Mouse (Mus musculus): ENCODE measurements around the gene Plod1. TPM values are rescaled to one million over a fixed set of nuclear protein-coding genes. Genes with fewer than 3 reads are reported as not detected.
A peak's percentile ranks its signal among the peaks of the same experiment; 100 is the strongest.

The Plod1 gene
- total RNA-seq, 1 experiment from 2014 or later, result 15.7 TPM

DNA sequence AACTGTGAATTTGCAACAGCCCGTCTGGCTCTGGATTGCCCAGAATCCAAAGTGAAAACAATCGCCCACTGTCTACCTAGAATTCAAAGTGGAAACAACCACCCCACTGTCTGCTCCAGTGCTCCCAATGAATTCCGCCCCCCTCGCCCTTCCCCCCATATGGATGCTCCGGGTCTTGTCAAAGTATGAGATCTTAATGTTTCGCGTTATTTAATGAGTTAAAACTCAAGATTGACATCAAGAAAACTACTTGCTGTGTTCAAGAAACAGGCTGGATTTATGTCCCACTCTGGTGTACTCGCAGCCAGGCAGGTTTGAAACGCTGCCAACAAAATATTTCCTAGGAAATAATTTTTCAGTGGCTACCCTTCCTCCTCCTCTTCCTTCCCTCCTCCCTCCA, 3.5 kb upstream of the Plod1 start:
- no peak for ATAC-seq (ENCODE audit: extremely low read depth, insufficient number of reproducible peaks, low FRiP score, poor library complexity, severe bottlenecking)

DNA sequence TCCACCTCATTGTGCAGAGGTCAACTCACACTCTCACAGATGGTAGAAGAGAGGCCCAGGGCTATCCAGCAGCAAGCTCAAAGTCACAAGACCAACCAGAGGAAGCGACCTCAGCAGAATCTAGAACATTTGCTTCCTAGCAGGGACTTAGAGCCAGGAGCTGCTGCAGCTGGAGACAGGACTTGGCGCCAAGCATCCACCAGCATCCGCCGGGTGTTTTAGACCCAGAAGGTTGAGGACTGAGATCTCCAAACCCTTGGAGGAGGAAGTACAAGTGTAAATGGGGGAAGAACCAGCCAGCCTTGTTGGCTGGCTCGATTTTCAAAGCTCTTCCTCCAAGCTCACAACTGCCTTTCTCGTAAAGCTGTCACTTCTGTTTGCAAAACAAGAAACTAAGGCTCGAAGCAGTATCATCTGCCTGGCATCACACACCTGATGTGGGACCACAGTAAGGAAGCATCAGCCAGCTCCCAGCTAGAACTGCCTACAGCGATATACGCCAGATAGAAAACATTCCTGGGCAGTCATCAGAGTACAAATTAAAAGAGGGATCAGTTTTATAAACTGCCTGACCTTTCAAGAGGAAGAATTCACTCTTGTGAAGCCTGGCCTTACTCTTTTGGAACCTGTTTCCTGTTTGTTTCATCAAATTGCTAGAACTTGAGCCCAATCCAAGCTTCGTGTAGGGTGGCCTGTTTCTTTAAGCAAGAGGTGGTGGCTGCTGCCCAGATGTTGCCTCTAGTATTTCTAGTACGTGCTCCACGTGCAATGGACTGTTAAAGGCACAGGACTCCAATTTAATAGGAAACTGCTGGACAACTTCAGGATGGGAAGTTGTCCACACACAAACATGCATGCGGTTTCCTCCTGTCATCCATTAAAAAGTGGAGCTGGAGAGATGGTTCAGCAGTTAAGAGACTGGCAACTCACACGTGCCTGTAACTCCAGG, 1.9 kb upstream of the Plod1 start:
- ATAC-seq (ENCODE audit: extremely low read depth, insufficient number of reproducible peaks, low FRiP score, poor library complexity, severe bottlenecking), result no peak

DNA sequence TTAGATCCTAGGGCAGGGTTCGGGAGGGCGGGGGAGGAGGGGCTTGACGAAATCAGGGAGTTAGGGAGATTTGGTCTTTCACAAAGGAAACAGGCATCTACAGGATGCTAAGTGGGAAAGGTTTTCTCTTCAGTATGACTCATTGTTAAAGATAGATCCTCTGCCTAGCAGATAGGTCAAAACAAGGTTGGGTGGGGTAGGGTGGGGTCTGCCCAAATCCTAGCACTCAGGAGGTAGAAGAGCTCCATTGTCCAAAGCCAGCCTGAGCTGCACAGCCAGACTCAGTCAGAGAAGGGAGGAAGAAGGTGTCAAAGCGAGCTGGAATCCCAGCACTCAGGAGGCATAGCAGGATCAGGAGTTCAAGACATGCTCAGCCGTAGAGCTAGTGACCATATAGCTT, 919 bp upstream of the Plod1 start:
- ATAC-seq (ENCODE audit: extremely low read depth, insufficient number of reproducible peaks, low FRiP score, poor library complexity, severe bottlenecking), result no peak

DNA sequence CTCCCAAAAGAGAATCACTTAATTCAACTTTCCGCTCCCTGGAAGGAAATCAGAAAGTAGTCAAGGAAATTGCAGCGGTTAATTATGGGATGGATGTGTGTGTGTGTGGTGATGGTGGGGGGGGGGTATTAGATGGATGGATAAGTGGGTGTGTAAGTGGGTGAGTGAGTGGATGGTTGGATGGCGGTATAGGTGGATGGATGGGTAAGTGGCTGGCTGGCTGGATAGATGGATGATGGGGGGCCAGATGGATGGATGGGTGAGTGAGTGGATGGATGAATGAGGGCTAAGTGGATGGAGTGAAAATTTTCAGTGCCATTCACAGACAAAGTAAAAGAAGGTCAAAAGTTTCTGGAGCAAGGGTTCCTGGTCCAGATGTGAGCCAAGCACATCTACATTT, 454 bp upstream of the Plod1 start:
- no peak for ATAC-seq (ENCODE audit: extremely low read depth, insufficient number of reproducible peaks, low FRiP score, poor library complexity, severe bottlenecking)

DNA sequence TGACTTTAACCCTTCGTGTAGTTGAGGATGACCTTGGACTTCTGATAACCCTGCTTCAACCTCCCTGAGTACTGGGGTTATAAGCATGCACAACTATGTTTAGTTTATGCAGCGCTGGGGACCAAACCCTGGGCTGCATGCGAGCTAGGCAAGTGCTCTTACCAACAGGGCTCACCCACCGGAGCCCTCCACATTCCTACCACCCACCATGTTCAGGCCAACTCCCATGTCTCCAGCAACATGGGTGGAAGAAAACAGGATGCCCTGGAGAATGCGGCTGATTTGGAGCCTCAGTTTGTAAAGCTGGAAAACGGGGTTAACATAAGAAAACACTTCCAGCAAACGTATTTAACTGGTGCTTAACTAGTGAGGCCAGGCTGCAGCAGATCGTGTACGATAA, 663 bp downstream of the Plod1 start:
- ATAC-seq (ENCODE audit: extremely low read depth, insufficient number of reproducible peaks, low FRiP score, poor library complexity, severe bottlenecking), result no peak

DNA sequence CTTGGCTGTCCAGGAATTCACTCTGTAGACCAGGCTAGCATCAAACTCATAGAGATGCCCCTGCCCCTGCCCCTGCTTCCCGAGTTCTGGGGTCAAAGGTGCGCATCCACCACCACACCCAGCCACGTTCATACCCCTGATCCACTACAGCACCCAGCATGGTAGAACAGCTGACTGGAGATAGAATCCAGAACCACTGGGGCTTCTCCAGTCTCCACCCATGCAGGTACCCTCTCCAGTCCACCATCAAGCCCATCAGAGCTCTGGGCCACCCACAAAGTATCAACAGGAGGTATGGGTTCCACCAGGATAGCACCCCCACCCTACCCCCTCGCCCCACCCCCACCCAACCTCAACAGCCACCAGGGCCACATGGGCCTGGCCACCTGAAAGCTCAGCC, 2.0 kb downstream of the Plod1 start:
- no peak for ATAC-seq (ENCODE audit: extremely low read depth, insufficient number of reproducible peaks, low FRiP score, poor library complexity, severe bottlenecking)

DNA sequence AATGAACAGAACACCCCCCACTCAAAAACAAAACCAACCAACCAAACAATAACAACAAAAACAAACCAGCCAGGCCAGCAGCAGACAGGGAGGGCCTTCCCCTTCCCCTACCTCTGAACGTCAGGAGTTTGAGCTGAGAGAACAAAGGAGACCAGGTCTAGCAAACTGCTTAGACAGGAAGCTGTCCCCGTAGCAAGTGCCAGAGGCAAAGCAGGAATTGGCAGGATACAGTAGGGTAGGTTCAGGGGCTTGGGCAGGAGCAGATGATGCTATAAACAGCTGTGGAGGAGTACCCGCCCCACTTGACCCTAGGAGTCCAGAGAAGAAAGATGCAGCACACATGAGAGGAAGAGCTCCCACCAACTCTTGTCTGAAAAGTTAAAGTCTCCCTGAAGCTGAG, 2.4 kb downstream of the Plod1 start:
- ATAC-seq (ENCODE audit: extremely low read depth, insufficient number of reproducible peaks, low FRiP score, poor library complexity, severe bottlenecking), result no peak

DNA sequence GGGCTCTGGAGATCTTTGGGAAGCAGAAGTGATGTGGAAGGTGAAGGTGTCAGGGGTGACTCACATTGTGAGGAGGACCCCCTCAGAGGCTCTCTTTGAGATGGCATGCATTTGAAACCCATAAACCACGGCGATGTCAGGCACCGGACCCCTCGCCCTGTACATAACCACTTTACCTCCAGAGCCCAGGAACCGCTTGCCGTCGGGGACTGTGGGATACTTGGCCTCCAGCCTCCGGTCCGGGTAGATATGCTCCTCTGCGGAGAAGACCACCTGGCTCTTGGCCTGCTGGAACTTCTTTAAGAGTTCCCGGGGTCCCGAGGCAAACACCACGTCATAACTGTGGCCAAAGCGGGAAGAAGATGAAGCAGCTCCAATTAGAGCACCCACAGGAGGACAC, 5.6 kb downstream of the Plod1 start:
- ATAC-seq (ENCODE audit: extremely low read depth, insufficient number of reproducible peaks, low FRiP score, poor library complexity, severe bottlenecking), result no peak

DNA sequence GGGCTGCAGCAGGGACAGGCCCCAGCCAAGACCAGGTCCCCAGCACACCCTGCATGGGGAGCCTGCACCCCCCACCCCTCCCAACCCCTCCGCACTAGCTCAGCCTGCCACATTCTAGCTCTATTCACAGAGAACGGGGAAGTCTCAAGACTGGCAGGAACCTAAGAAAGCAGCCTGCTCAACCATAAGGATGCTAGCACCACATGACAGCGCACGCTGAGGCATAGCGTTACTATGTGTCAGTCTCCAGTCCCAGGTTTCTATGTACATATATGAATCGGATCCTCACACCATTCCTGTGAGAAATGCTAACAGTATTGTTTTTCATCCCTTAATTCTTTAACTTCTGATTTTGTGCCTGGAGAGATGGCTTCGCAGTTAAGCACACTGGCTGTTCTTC, 8.0 kb downstream of the Plod1 start:
- no peak for ATAC-seq (ENCODE audit: extremely low read depth, insufficient number of reproducible peaks, low FRiP score, poor library complexity, severe bottlenecking)

DNA sequence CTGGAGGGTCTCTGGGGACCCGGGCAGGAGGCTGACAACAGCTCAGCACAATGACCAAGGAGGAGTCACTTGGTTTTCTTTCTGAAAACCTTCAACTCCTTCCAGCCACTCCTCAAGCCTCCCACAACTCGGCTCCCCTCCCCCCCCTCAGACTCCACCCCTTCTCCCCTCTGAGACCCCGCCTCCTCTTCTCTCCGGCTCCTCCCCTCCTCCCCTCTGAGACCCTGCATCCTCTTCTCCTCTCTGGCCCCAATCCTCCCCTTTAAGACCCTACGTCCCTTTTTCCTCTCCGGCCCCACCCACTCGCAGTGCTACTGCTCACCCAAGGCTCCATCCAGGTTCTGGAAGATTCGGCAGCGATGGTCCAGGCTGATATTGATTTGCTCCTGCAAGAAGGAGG, 8.4 kb downstream of the Plod1 start:
- no peak for ATAC-seq (ENCODE audit: extremely low read depth, insufficient number of reproducible peaks, low FRiP score, poor library complexity, severe bottlenecking)

DNA sequence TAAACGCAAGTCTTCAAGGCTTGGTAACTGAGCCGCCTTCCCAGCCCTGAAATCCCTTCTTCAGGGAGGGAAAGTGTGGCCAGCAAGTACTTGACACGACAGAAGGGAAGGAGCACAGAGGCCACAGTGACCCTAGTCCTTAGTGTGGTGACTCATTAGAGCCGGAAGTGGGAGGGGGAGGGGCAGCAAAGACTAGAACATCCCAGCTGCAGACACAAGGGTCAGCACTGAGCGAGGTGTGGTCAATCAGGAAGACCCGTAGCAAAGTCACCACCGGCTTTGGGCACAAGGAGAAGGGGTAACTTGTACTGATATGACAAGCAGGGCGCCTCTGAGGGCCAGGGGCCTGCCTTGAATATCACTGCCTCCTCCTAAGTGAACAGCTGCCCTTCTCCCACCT, 8.9 kb downstream of the Plod1 start:
- no peak for ATAC-seq (ENCODE audit: extremely low read depth, insufficient number of reproducible peaks, low FRiP score, poor library complexity, severe bottlenecking)

DNA sequence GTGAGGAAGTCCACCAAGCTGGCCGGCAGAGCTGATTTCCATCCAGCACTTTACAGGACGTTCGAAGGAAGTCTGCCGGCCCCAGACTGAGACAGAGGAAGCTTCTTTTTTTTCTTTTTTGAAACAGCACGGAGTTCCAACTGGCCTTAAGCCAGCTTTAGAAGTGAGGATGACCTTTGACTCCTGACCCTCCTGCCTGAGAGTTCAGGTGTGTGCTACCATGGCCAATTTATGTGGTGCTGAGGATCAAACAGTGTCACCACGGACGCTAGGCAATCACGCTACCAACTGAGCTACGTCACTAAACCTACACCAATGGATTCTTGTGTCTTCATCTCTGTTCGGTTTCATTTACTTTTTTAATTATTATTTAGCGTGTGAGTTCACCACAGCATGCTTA, 14.2 kb downstream of the Plod1 start:
- no peak for ATAC-seq (ENCODE audit: extremely low read depth, insufficient number of reproducible peaks, low FRiP score, poor library complexity, severe bottlenecking)

DNA sequence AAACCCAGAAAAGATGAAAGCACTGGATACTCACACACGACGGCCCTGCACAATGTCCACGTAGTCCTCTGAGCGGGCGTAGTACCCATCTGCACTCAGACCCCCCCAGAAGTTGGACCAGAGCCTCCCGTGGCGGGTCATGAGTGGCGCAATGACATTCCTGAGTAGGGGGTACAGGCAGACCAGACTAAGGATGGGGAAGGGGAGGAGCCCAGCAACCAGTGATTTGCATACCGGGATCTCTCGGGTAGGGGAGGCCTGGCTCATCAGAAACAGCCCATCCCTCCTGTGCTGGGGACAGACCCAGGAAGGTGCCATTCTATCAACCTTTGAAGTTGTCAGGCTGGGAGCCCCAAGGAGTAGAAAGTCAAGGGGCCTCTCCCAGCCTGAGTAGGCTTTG, 15.6 kb downstream of the Plod1 start:
- ATAC-seq (ENCODE audit: extremely low read depth, insufficient number of reproducible peaks, low FRiP score, poor library complexity, severe bottlenecking), result no peak

DNA sequence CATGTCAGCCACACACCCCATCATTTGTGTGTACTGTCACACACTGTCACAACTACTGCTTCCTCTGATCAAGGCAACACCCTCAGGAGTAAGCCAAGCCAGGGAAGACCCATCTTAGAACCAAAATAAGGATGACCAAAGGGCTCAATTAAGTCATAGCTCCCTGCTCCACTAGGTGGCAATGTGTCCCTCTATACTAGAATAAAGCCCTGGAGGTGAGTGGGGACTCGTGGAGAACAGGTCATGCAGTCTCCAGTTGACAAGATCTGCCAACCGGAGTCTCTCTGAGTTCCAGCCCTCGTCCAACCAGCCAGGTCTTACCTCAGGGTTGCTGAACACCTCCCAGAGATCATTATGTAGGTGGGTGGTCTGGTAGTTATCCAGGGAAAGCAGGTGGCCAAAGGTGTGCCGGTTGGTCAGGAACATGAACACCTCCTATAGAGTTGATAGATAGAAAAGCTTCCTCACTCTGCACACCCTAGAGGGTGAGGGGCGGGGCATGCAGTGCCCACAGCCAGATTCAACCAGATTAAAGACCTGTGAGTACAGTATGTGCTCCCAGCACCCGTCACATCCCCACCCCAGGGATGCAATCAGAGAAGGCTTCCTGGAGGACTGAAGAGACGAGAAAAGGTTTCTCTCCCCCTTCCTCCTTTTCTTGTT, 18.0 kb downstream of the Plod1 start:
- peak; percentile 40; the same call in 1 of the 2 replicates for ATAC-seq (ENCODE audit: extremely low read depth, insufficient number of reproducible peaks, low FRiP score, poor library complexity, severe bottlenecking)

DNA sequence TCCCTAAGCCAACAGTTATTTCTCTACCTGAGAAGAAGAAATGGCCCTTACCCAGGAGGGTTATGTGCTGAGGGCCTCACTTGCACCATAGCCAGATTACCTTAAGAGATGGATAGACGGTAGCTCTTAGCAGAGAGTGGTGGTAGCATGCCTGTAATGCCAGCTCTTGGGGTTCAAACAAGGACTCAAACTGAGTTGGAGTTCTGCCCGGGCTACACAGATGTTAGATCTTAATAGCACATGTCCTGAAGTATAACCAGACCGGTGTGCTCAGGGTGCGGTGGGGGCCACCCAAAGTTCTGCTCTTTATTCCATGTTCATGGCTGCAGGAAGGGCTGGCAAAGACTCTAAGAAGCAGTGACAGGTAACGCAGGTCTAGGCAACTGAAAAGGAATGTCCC, 27.1 kb downstream of the Plod1 start:
- no peak for ATAC-seq (ENCODE audit: extremely low read depth, insufficient number of reproducible peaks, low FRiP score, poor library complexity, severe bottlenecking)

DNA sequence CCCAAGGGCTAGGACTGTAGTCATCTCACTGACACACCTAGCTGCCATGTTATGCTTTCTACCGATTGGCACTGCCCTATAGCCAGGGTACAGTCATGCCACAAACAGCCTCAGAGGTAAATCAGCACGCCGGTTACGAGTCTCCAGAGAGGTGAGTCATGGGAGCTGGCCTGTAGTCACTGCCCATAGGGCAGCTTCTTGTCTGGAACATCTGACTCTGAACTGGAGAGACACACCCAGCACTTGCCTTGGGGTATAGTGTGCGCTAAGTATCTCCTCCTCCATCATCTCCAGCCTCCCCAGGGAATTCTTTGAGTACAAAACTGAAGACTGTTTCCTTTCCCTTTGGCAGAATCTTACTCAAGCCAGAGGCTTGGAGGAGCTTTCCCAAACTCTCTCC, 30.3 kb downstream of the Plod1 start:
- ATAC-seq (ENCODE audit: extremely low read depth, insufficient number of reproducible peaks, low FRiP score, poor library complexity, severe bottlenecking), result no peak

DNA sequence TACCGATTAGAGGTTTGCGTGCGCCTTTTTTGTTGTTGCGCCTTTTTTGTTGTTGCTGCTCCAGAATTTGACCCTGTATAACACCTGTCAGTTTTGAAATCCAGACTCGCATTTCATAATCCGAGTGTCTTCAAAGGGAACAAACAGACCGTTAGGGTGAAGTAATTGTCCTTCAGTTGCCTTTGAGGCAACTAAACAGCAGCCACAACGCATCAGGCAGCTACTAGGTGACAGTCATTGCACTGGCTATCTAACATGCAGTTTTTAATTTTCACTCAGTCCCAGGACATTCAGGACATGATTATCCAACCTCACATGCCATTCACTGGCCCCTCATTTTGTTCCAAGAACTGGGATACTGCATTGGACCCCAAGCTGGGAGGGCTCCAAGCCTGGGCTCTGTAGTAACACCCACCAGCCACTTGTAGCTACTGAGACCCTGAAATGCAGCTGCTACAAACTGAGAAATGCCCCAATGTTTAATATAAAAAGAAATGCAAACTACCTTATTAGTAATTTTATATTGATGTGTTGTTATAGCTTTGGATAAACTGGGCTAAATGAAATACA, 31.4 kb downstream of the Plod1 start:
- ATAC-seq (ENCODE audit: extremely low read depth, insufficient number of reproducible peaks, low FRiP score, poor library complexity, severe bottlenecking), result no peak

DNA sequence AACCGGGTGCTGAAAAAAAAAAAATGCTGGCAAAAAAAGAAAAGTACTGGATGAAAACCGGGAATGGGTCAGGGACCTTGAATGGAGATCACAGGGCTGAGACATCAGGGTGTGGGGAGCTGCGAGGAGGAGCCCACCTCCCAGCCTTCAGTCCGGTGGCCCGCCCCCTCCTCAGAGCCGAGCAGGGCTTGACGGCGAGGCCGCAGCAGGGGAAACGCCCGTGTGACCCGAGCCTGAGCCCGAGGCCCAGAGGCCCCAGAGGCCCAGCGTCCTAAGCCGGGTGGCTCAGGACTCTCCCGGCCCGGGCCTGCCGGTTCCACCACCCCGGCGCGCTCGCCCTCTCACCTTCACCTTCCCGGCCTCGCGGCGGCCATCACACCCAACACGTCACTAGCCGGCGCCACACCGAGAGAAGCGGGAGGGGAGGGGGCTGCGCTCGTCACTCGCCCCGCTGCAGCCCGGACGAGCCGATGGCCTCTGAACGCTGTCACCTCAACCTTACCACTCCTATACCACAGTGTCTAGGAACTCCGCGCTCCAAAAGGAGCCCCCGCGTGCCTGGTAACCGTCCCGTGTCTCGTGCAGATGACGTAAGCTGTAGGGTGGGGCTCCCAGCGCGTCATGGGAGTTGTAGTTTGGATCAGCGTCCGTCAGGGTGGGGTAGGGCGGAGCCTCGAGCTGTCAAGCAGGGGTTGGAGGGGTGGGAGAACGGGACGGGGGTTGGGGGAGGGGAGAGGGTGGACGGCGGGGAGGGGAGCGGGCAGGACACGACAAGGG, 32.1 kb downstream of the Plod1 start, which contains the start of gene Mfn2:
Mfn2 (minus strand) TSS at position 392 of the 777 bp plus-strand sequence.
- peak; percentile 88 for ATAC-seq (ENCODE audit: extremely low read depth, insufficient number of reproducible peaks, low FRiP score, poor library complexity, severe bottlenecking)

DNA sequence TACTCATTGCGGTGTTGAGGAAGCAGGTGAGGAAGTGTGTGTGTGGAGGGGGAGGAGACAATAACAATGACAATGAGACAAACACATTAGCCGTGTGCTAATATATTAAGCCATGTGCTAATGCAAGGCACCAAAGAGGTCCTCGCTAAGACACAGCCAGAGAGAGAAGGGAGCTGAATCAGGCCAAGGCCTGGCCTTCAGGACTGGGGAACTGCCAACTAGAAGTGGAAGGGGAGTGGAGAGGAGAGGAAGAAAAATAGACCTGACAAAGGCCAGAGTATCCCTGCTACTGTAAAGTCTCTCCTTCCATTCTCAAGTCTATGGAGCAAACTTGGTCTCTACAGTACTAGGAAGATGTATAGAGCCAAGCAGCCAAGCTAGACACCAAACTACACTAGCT, 33.0 kb downstream of the Plod1 start:
- no peak for ATAC-seq (ENCODE audit: extremely low read depth, insufficient number of reproducible peaks, low FRiP score, poor library complexity, severe bottlenecking)

Data from neutrophil, adult 5-6 weeks (primary cell).